Mouse (Mus musculus) R1 (cell line): ENCODE measurements around the gene Mdm2.

Experiments
- DNase-seq: peaks from one replicate; pipeline ENCODE4 v3.0.0-alpha.2; 2018; ENCODE audit warnings: low read depth, low spot score

The Mdm2 gene

DNA sequence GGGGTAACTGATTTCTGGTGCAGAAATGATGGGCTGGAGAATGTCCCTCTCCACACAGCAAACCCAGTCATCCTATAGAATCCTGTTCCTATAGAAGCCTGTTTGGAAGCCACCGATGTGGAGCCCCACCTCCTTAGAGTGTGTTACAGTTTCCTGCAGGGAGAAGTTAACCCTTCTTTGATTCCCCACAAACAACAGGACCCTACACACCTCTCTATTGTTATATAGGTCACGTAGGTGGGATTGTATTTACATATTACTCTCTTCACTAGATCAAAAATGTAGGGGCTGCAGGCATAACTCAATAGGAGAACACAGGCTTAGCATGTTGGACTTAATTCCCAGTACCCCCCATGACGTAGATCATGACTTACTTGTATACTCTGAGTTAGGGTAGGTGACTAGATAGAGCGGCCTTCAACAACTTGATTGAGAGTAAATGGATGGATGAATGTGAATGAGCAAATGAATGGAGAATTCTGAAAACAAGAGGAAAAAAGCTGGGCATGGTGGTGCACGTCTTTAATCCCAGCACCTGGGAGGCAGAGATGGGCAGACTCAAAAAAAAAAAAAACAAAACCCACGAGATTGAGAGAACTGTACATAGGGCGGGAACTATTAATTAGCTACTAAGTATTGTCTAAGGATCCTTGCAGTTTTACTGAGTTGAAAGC, 53.4 kb downstream of the Mdm2 start:
- no peak for DNase-seq

DNA sequence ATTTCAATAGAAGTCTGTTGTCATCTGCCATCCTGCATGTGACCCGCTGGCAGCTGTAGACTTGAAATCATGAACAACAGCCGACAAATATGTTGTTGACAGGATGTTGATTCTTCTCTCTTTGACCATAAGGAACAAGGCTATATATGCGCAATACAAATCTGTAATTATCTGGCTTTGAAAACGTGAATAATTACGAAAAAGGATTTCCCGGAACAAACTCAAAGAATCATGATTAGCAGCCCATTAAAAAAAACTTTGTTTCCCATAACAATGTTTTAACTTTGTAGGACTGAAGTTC, 53.9 kb downstream of the Mdm2 start:
- DNase-seq, result no peak

DNA sequence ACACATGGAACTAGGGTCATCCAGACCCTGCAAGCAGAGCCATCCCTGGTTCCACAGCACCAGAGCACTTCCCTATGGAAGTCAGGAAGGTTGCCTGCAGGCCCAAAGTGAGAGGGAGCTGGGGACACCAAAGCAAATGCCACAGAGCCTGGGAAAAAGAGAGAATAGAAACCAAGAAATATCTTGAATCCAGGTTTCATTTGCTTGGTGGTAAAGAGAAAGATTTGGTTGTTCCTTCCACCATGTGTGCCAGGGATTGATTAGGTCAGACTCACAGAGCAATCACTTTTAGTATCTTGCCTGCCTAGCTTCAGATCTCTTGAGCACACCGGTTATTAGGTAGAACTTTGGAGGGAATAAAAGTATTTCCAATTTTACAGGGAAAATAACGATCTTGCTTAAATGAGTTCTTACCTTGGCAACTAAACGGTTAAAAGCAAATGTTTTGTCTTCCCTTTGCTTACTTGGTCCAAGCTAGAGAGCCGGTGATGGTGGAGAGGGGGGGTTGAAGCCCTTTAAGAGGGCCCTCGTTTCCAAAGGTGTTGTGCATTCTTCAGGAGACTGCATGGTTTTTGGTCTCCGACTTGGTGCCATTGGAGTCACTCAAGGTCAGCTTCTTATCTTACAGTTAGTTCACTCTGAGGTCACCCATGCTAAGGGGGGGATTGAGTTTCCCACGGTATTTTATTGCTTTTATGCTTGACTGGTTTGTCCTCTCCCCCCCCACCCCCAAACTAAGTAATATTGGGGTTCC, 54.5 kb downstream of the Mdm2 start:
- DNase-seq, result no peak

DNA sequence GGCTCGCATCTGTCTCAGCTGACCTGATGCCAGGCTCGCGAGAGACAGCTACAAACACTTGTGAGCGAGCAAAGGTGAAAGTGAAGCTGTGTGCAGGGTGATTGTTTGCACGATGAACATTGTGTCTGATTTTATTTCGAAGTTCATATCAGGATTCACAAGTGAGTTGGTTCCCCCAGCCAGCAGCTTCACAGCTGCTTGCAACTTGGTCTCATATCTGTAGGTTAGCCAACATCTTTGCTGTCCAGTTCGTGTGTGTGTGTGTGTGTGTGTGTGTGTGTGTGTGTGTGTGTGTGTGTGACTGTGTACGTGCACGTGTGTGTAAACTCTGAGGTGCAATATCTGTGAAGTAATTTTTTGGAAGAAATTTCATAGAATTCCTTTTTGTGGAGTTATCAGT, 55.1 kb downstream of the Mdm2 start:
- no peak for DNase-seq

DNA sequence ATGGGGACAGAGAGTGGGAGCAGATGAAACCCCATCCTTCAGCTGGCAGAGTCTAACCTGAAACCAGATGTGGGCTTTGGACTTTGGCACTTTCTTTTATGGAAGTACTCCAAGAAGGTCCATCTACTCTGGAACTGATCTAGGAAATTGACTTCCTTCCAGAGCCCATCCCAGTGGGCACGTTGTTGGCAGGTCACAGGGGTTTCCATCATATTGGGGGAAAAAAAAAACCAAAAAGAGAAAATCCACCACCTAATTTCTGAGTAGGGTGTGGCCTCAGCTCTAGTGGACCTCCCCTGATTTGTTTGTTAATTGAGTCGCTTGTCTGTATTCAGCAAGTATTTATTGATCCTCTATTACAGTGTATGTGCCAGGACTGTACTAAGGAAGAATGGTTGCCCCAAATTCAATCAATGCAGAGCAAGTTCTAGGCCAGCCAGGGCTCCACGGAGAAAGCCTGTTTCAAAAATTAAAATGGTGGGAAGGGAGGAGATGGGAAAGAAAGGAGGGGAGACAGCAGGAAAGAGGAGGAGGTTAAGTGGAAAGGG, 55.9 kb downstream of the Mdm2 start:
- no peak for DNase-seq

DNA sequence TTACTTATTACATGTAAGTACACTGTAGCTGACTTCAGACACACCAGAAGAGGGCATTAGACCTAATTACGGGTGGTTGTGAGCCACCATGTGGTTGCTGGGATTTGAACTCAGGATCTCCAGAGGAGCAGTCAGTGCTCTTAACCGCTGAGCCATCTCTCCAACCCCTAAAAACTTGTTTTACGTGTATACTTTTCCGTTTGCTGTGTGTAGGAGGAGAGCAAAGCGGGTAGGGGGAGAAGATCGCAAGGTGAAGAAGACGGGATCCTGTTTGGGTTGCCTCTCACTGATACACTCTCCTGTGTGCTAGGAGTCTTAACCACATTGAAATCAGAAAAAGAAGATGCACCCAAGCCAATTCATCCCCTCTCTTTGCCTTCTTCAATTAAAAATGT, 56.8 kb downstream of the Mdm2 start:
- no peak for DNase-seq

DNA sequence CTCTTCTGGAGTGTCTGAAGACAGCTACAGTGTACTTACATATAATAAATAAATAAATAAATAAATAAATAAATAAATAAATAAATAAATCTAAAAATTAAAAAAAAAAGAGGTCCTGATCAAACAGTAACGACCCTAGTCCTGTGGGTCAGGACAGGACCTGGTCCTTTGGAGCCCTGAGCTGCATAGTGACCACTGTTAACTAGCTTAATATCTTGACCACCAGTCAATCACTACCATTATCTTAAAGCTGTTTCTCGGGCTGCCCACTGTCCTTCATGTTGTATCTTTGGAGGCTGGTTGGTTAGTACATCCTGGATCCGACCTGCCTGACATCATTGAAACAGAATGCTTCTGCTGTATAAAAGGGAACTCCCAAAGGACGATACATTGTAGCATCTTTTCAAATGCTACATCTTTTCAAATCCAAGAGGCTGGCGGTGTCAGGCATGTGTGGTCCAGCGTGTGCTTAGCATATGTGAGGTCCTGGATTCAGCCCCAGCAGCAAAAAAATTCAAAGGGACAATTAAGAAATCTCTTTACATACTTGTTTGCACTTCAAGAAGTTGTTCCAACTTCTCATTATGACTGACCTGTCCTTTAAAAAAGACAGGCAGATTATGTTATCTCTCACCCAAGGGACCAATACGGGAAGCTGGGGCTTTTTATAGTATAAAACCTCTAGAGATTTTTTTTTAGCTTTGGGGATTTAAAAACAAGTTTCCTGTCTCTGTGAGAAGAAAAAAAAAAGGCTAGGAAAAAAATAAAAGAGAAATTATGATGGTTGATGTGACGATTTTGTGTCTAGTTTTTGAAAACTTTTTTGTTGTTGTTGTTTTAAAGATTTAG, 57.4 kb downstream of the Mdm2 start:
- DNase-seq, result no peak

DNA sequence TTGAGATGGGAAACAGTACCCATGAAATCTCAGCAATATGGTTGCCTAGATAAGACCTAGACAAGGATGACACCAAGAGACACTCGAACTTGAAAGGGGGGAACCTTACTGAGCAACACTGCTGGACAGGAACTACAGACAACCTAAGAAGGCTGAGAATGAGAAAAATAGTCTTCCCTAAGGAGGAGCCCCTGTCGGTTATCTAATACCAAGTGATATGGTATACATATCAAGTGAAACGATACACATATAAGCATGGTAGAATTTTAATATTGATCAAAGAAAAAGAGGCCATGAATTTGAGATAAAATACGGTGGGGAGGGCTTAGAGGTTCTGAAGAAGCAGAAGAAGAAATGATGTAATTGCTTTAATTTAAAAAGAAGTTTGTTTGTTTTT, 58.2 kb downstream of the Mdm2 start:
- DNase-seq, result no peak

DNA sequence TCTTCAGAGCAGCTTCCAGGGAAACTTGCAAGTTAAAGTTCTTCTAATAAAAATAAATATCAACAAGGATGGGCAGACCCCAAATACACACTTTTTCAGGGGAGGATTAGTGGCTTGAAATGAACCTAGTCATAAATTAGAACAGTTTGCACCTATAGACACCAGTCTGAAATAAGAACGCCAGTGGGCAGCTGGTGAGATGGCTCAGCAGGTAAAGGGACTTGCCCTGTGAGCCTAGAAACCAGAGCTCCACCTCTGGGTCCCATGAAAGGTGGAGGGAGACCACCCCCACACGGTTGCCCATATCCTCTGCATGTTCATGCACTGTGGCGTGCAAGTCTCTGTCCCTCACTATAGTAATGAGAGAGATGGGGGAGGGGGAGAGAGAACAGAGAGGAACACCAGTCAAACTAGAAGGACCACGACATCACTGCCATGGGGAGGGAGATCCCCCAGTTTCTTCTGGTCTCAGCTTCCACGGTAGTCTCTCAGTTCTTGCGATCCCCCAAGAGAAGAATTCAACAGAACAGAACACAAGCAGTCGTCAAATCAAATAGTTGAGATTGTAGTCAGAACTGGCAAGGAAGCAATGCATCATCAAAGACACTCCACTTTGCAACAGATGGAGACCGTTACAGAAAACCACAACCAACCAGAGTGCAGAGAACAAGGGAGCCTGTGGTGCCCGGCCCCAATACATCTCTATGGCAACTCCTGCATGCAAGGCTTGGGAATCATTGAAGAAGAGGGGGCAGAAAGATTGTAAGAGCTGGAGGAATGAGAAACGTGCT, 58.8 kb downstream of the Mdm2 start:
- DNase-seq, result no peak

DNA sequence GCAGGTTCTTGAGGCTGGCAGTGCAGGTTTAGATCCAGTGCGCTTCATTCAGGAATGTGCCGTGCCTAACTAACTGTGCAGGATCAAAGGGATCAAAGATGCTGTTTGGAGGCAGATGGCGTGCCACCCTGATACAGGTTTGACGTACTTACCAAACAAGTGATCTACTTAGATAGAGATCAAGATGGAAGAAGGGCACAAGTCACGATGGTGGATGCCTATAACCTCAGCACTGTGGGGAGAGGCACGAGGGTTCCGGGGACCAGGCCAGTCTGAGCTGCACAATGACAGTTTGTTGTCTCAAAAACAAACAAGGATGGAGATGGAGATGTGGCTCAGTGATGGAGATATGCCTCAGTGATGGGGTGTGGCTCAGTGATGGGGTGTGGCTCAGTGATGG, 59.8 kb downstream of the Mdm2 start:
- no peak for DNase-seq

DNA sequence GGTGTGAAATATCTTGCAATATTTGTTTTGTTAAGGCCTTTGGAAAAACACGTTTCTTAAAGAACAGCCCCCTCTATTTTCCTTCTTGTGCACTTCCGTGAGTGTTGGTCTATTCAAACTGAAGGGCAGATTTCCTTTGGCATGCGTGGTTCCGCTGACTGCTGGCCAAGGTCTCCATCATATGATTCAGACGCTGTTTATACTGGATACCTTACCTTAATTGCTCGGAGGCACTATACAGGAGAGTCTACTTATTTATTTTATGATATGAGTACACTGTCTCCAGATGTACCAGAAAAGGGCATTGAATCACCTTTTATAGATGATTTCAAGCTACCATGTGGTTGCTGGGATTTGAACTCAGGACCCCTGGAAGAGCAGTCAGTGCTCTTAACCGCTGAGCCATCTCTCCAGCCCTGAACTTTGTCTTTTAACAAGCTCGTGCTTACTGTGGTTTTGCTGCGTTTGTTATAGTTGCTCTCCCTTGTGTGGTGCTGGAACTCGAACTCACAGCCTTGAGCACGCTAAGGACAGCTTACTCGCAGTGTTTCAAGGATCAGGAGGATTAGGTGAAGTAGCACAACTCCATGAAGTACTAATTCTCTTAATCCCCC, 60.4 kb downstream of the Mdm2 start:
- DNase-seq, result no peak

DNA sequence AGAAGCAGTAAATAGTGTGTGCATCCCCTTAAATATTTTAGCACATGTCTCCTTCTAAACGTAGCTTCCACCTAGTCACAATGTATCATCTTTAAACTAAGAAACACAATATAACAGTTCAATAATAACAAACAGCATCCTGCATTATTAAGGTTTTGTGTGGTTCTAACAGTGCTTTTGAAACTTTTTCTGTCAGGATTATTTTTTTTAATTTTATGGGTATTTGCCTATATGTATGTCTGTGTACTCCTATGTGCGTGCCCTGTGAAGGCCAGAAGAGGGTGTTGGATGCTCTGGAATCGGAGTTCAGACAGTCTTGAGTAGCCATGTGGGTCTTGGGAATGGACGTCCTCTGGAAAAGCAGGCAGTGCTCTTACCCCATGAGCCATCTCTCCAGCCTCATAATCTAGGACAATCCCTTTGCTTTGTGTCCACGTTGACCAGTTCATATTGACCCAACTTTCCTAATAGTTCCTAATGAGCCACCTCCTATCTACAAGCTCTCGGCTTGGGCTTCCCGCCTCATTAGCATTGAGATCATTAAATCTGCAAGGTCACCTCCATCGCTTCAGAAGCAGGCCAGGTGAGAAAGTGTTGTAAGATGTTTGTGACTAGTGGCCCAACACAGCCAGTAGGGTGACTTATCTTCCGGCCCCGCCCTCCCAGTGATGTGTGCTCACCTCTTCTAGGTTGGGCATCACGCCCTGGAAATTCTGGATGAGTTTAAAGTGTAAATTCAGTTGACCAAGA, 61.1 kb downstream of the Mdm2 start:
- DNase-seq, result no peak

DNA sequence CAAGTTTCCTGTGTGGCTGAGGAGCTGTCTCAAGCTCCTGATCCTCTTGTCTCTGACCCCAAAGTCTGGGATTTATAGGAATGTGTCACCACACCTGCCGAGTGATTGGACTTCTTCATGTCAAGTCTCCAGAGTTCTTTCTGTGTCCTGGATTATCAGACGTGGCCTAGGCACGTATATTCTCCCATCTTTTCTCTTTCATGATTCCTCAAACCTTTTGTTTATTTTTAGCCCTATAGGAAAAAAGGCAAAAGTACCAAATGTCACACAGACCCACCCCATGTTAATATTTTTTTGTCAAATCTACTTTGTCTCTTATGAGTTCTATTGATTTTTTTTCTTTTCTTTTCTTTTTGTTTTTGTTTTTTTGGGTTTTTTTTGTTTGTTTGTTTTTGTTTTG, 61.9 kb downstream of the Mdm2 start:
- no peak for DNase-seq

DNA sequence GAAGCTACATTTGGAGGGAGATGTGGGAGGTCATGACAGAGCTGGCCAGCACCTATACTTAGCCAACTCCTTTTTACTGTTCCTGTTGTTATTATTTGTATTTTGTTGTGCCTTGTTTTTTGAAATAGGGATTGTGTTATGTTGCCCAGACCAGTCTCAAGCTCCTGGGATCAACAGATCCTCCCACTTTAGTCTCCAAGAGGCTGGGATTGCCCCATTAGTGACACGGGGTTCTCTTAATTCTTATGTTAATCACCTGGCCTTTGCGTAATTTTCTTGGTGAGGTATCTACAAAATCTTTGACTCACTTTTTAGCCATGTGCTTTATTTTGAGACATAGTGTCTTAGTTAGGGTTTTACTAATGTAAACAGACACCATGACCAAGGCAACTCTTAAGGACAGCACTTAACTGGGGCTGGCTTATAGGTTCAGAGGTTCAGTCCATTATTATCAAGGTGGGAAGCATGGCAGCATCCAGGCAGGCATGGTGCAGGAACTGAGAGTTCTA, 62.5 kb downstream of the Mdm2 start:
- DNase-seq, result no peak

DNA sequence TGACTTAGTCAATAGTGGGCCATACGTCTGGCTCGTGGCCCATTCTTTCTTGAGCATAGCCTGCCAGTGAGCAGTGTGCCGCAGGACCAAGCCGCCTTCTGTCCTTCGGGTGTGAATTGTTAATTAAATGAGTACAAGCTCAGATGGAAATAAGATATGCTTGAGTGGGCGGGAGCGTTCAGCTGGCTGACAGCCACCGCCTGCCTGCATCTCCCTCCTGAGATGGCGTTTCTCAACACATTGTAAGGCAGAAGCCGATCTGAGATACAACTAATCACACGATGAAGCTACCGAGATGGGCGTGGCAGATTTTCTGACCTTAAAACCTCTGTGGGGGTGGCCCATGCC, 63.4 kb downstream of the Mdm2 start:
- DNase-seq, result no peak

DNA sequence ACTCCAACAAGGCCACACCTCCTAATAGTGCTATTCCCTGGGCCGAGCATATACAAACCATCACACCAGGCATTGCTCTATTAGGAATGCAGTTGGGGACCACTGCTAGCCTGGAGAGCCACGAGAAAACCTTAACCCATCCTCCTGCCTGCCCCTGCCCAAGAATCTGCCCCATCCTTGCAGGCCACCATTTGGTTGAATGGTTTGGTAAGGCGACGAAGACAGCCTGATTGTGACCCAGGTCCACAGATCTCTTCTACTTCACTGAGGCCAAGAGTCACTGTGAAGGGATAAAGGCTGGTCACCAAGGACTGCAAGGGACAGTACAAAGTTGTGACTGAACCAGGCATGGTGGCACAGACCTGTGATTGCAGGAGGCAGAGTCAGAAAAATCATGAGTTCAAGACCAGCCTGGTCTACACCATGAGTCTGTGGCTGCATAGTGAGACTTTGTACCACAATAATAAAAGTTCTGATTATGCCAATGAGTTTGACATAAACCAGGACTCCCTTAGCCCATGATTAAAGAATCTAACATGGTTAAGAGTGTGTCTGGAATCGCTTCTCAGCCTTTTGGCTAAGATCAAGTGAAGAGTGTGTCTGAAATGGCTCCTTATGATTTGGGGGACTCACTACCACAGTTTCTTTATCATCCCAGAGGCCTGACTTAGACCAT, 63.9 kb downstream of the Mdm2 start:
- DNase-seq, result no peak

DNA sequence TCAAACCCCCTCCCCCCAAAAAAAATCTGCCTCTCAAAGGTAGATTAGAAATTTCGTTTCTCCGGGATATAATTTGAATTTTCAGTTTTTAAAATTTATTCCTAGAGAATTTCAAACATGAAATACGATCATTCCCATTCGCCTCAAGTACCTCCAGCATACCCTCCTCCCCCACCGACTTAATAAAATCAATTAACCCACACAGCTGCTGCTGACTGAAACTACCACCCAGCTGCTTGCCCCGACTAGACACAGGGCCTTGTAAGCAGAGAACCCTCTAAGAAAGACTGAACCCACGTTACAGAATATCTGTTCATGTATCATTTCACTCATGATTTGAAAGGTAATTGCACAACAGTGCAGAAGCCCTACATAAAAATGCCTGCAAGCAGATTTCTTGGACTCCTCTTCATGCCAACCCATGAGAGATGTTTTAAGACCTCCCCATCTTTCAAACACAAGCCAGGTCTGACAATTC, 65.0 kb downstream of the Mdm2 start:
- DNase-seq, result no peak

DNA sequence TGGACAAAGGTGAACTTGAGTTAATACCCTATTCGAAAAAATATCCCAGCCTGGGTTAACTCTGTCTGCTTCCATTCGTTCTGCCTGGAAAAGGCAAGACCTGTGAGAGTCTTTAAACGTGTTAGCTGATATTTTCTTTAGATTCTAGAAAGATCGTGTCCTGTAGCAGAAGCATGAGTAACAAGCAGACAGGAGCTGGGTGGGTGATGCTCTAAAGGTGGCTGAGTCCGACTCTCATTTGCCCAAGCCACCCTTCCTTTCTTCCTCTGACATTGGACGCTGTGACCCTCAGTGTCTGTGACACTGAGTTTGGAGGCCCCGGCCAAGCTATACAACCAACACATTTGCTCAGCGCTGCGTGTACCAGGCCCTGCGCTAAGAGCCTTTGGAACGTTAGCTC, 65.7 kb downstream of the Mdm2 start:
- DNase-seq, result no peak

DNA sequence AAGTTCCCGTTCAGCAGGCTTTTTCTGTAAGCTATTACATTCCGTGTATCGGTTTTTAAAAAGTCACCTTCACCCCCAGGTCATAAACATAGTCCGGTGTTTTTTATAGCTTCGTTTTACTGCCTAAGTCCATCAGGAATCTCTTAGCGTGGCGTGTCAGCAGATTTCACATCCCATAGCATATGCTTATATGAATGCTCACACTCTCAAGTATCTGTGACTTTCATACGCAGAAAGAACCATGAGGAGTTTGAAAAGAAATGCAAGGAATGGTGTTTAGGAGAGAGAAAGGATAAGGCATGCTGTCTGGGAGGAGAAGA, 66.2 kb downstream of the Mdm2 start:
- DNase-seq, result no peak
